Mouse (Mus musculus) midbrain, postnatal 0 days (tissue): ENCODE measurements at regions not wholly inside any gene's neighbourhood (a gene's known extent, or its start where the extent isn't known, plus 50 kb on each side); places are given as distances from the start of the nearest gene placed in this dataset.

Experiments used
- ATAC-seq: fragments of 200-750 bp; cut with Nextera tagmentation; 2 replicates; pipeline ENCODE4 v1.8.0; 2017; ENCODE audit warnings: moderate number of reproducible peaks, mild to moderate bottlenecking, moderate TSS enrichment, moderate library complexity; ENCODE audit not compliant: low FRiP score
- DNase-seq: peaks from one replicate; pipeline ENCODE4 v3.0.0-alpha.2; 2015; ENCODE audit warnings: low spot score
- H3K27ac ChIP-seq: fragments of 300-500 bp; sonication (generic); 2 replicates; pipeline ENCODE4 v1.5.1; 2014; ENCODE audit warnings: low read depth, mild to moderate bottlenecking, low read length, mixed read lengths
- H3K27me3 ChIP-seq: fragments of 300-500 bp; sonication (generic); 2 replicates; pipeline ENCODE4 v1.6.1; 2014; ENCODE audit warnings: low read length, control low read depth, mixed read lengths; ENCODE audit not compliant: insufficient read depth
- H3K36me3 ChIP-seq: fragments of 300-500 bp; sonication (generic); 2 replicates; pipeline ENCODE4 v1.6.1; 2014; ENCODE audit warnings: low read length, control low read depth, mixed read lengths; ENCODE audit not compliant: insufficient read depth
- H3K4me1 ChIP-seq: fragments of 300-500 bp; sonication (generic); 2 replicates; pipeline ENCODE4 v1.6.1; 2014; ENCODE audit warnings: mild to moderate bottlenecking, control low read depth, antibody characterized with exemption, low read length, mixed read lengths; ENCODE audit not compliant: insufficient read depth
- H3K4me2 ChIP-seq: fragments of 300-500 bp; sonication (generic); 2 replicates; pipeline ENCODE4 v1.6.1; 2014; ENCODE audit warnings: low read depth, mild to moderate bottlenecking, low read length, mixed read lengths; ENCODE audit not compliant: poor library complexity, severe bottlenecking
- H3K4me3 ChIP-seq: fragments of 300-500 bp; sonication (generic); 2 replicates; pipeline ENCODE4 v1.5.1; 2014; ENCODE audit warnings: low read depth, mild to moderate bottlenecking, low read length, moderate library complexity
- H3K9ac ChIP-seq: fragments of 300-500 bp; sonication (generic); replicated peaks from 2 replicates; pipeline ENCODE4 v1.6.1; 2014; ENCODE audit warnings: mild to moderate bottlenecking, low read length, moderate library complexity, mixed read lengths; ENCODE audit not compliant: poor library complexity, severe bottlenecking
- H3K9me3 ChIP-seq: fragments of 300-500 bp; sonication (generic); 2 replicates; pipeline ENCODE4 v1.6.1; 2016; ENCODE audit warnings: low read length, control low read depth
- CTCF ChIP-seq: IDR thresholded peaks from 2 replicates; pipeline ENCODE4 v1.5.1; 2016; ENCODE audit warnings: antibody characterized with exemption, mild to moderate bottlenecking
- WGBS: fragments of 180-500 bp; shearing (Covaris S2); extraction: QIAGEN DNeasy Blood & Tissue Kit; methylation state at CpG from one replicate; pipeline ENCODE4 v1.1.7; 2014; 5-methylcytosine and 5-hydroxymethylcytosine counted together

DNA sequence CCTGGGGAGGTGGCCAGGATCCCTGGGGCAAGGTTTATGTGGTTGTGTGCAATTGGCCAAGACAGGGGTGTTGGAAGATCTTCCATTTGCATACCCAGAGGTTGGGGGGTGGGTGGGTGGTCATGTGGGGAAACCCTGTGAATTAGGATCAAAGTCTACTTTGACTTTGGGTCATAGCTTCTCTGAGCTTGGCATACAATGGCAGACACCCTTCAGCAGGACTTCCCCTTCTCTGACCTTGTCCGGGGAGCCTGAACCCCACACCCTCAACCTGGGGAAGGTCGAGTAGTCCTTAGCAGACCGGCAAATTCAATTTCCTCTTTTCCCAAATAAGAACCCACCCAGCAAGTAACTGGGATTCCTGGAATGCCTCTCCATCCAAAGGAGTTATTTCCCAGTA, 113.7 kb upstream of the Sfswap start:
- H3K27ac ChIP-seq: no peak overlapping the region
- H3K4me2 ChIP-seq: no peak overlapping the region
- H3K4me1 ChIP-seq: no peaks in the 10 kb centered on the region
- no peaks in the 10 kb centered on the region for H3K9me3 ChIP-seq
- no peak overlapping the region for H3K9ac ChIP-seq
- no peak for TF ChIP-seq CTCF
- DNase-seq (no peak), ATAC-seq (no peak)
- no peaks in the 10 kb centered on the region for H3K27me3 ChIP-seq
- WGBS: 77% methylated on average over 3 of the region's 3 CpGs
- no peaks in the 10 kb centered on the region for H3K36me3 ChIP-seq
- H3K4me3 ChIP-seq: no peak overlapping the region

DNA sequence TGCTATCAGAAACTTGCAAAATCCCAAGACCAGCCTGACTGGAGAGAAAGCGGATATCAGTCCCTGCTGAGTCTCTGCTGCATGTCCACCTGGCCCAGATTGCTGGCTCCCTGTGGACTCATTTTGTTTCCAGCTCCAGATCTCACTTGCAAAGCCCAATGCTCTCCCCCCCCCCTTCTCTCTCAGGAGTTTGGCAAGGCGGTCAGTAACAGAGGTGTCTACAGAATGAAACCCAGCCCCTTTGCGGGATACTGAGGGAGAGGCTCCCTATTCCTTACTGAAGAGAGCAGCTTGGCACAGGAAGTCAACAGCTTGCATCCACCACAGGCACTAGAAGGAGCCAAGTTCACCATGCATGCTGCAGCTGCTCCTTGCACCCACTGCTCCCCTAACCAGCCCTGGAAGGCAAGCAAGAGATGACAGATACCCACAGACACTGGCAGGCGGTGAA, 110.1 kb upstream of the Sfswap start:
- 54% methylated on average over 4 of the region's 4 CpGs for WGBS
- Histone ChIP-seq H3K27ac (no peak overlapping the region), H3K4me2 (no peak overlapping the region), H3K9me3 (no peaks in the 10 kb centered on the region), H3K27me3 (no peaks in the 10 kb centered on the region), H3K4me1 (no peaks in the 10 kb centered on the region), H3K4me3 (no peak overlapping the region), H3K9ac (no peak overlapping the region; the same call in 1 of the 2 replicates), H3K36me3 (no peaks in the 10 kb centered on the region)
- no peak for ATAC-seq
- TF ChIP-seq CTCF: no peak
- peak; percentile 78 for DNase-seq

DNA sequence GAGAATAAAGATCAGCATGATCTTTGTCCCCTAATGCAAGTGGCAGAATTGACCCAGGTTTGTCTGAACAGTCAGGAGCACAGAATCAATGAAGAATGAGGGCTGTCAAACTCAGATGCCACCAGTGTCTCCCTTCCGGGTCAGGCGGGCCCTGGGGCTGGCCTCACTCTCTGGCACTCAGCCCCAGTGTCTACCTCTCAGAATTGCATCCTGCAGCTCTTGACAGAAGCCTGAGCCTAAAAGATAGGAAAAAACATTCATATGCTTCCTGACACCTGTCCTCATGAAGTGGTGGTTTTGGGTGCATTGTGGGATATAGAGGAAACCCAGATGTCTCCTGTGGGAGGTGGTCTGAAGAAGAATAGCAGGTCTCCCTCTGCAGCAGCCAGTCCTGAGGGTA, 107.9 kb upstream of the Sfswap start:
- H3K4me1 ChIP-seq: no peaks in the 10 kb centered on the region
- no peak overlapping the region for H3K4me2 ChIP-seq
- no peak overlapping the region for H3K4me3 ChIP-seq
- DNase-seq: no peak
- no peak overlapping the region for H3K9ac ChIP-seq
- ATAC-seq: no peak
- no peaks in the 10 kb centered on the region for H3K27me3 ChIP-seq
- 84% methylated on average over 2 of the region's 2 CpGs for whole genome bisulfite sequencing
- TF ChIP-seq CTCF: no peak
- H3K9me3 ChIP-seq: no peaks in the 10 kb centered on the region
- H3K27ac ChIP-seq: no peak overlapping the region
- no peaks in the 10 kb centered on the region for H3K36me3 ChIP-seq

DNA sequence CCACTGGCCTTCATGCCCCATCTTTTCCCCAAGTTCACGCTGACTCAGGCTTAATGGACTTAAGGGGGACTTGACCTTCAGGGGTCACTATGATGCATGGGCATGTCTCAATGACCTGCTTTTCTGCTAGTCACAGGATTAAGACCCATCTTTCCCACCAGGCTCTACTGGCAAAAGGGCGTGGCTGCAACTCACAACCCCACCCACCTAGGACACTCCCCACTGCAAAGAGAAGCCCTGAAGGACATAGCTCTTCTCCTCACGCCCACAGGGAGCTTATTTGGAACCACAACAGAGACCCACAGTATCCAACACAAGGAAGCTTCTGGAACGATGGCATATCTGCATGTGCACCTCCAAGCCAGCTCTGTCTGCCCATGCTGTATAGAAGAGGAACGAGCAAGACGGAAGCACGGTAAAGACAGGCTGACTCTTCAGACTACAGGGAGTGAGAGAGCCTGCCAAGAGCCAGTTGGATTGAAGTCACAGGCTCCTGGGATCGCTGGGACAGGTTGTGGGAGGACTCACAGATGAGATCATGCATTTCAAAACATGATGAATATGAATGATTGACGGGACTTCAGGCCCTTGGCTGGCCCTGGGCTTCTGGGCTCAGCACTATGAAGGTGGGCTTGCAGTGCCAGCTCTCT, 107.3 kb upstream of the Sfswap start:
- Histone ChIP-seq H3K36me3 (no peaks in the 10 kb centered on the region), H3K9ac (no peak overlapping the region), H3K27me3 (no peaks in the 10 kb centered on the region), H3K4me3 (no peak overlapping the region), H3K4me2 (no peak overlapping the region), H3K4me1 (no peaks in the 10 kb centered on the region), H3K27ac (no peak overlapping the region), H3K9me3 (no peaks in the 10 kb centered on the region)
- 69% methylated on average over 9 of the region's 9 CpGs for WGBS
- no peak for TF ChIP-seq CTCF
- ATAC-seq (no peak), DNase-seq (no peak)

DNA sequence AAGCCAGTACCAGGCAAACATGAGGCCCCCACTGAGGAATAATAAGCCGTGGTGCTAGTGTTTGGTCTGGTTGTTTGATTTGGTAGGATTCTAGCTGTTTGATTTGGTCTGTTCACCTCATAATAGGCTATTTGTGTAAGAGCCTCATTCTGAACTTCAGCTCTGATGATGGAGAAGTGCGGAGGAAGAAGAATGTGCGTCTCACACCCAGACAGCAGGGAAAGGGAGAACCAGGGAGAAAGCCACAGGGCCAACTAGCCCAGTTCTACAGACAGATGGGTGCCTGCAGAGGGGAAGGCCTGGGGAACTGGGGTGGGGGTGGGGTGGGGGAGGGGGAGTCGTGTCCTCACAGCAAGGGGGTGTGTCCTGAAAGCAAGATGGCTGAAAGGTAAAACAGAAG, 106.6 kb upstream of the Sfswap start:
- ATAC-seq (no peak), DNase-seq (no peak)
- no peak overlapping the region for H3K4me3 ChIP-seq
- no peaks in the 10 kb centered on the region for H3K36me3 ChIP-seq
- no peak overlapping the region for H3K27ac ChIP-seq
- H3K27me3 ChIP-seq: no peaks in the 10 kb centered on the region
- H3K9me3 ChIP-seq: no peaks in the 10 kb centered on the region
- WGBS: 65% methylated on average over 4 of the region's 4 CpGs
- no peak overlapping the region for H3K9ac ChIP-seq
- no peak overlapping the region for H3K4me2 ChIP-seq
- no peaks in the 10 kb centered on the region for H3K4me1 ChIP-seq
- TF ChIP-seq CTCF: no peak

DNA sequence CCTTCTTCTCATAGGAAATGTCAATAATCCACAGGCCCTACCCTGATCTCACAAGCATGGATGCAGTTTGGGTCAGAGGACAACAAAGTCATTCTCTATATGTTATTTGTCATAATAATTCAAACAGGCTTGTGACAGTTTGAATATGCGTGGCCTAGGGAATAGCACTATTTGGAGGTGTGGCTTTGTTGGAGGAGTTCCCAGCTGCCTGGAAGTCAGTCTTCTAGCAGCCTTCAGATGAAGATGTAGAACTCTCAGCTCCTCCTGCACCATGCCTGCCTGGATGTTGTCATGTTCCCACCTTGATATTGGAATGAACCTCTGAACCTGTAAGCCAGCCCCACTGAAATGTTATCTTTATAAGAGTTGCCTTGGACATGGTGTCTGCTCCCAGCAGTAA, 103.7 kb upstream of the Sfswap start:
- no peak for ATAC-seq
- no peak overlapping the region for H3K4me2 ChIP-seq
- 79% methylated on average over 1 of the region's 1 CpGs for WGBS
- no peak for DNase-seq
- H3K27me3 ChIP-seq: no peaks in the 10 kb centered on the region
- no peak for TF ChIP-seq CTCF
- no peaks in the 10 kb centered on the region for H3K4me1 ChIP-seq
- no peaks in the 10 kb centered on the region for H3K9me3 ChIP-seq
- H3K27ac ChIP-seq: no peak overlapping the region
- no peak overlapping the region for H3K4me3 ChIP-seq
- H3K36me3 ChIP-seq: no peaks in the 10 kb centered on the region
- H3K9ac ChIP-seq: no peak overlapping the region
